In genomic region chr9:34886746-34887145, GRCm38 (mm10) we compare ENCODE assay signal across 13 mouse cellular contexts.
DNase-seq lines count a peak whose midpoint lies in the region; ATAC-seq and TF ChIP-seq lines count a peak whose summit lies in the region.
"Had no signal": no experiment of that assay in that cellular context is flagged by ENCODE, and none has a peak within 500 bp of the region (broad histone marks: within the 10 kb centered on the region; RNA-seq: fewer than 3 reads in every experiment).

No protein-coding gene starts in this region.

- no peaks in the 10 kb centered on the region for H3K36me3 ChIP-seq in hindbrain, embryonic 14.5 days (replicated peaks; ENCODE audit: control insufficient read depth, insufficient read depth)
- H3K36me3 ChIP-seq in hindbrain, embryonic 12.5 days, result no peaks in the 10 kb centered on the region
- H3K36me3 ChIP-seq in neural tube, embryonic 13.5 days, result no peaks in the 10 kb centered on the region
- H3K36me3 ChIP-seq in neural tube, embryonic 15.5 days, result no peaks in the 10 kb centered on the region
- H3K36me3 ChIP-seq: heart, embryonic 12.5 days; liver, embryonic 15.5 days had no signal

- H3K9ac ChIP-seq in hindbrain, embryonic 14.5 days, result no peak overlapping the region
- no peak overlapping the region for H3K9ac ChIP-seq in hindbrain, embryonic 12.5 days
- no peak overlapping the region for H3K9ac ChIP-seq in neural tube, embryonic 13.5 days
- H3K9ac ChIP-seq in neural tube, embryonic 15.5 days (replicated peaks), result no peak overlapping the region
- H3K9ac ChIP-seq: heart, embryonic 12.5 days; liver, embryonic 15.5 days had no signal

- peak overlapping the region; percentile 2; the same call in 1 of the 2 replicates for H3K27ac ChIP-seq in hindbrain, embryonic 14.5 days
- no peak overlapping the region for H3K27ac ChIP-seq in hindbrain, embryonic 12.5 days
- 0 out of 2 replicates have a peak overlapping the region, but pooled peaks have one; percentile 29 for H3K27ac ChIP-seq in neural tube, embryonic 13.5 days (replicated peaks)
- no peak overlapping the region for H3K27ac ChIP-seq in neural tube, embryonic 15.5 days (replicated peaks)
- H3K27ac ChIP-seq in cerebellum, adult 2 months (ENCODE audit: insufficient read depth, low read length), result peak overlapping the region; percentile 53
- H3K27ac ChIP-seq: liver, embryonic 15.5 days had no signal

- H3K4me3 ChIP-seq in hindbrain, embryonic 14.5 days (replicated peaks; ENCODE audit: low read length), result no peak overlapping the region
- no peak overlapping the region for H3K4me3 ChIP-seq in hindbrain, embryonic 12.5 days
- H3K4me3 ChIP-seq in neural tube, embryonic 13.5 days, result no peak overlapping the region
- H3K4me3 ChIP-seq in neural tube, embryonic 15.5 days (replicated peaks), result no peak overlapping the region
- no peak overlapping the region for H3K4me3 ChIP-seq in cerebellum, adult 2 months (replicated peaks; ENCODE audit: insufficient read depth, low read depth, low read length)
- H3K4me3 ChIP-seq: heart, embryonic 12.5 days; liver, embryonic 15.5 days had no signal

- no peak for ATAC-seq in hindbrain, embryonic 14.5 days (ENCODE audit: low FRiP score)
- ATAC-seq in hindbrain, embryonic 12.5 days (ENCODE audit: low FRiP score), result no peak
- ATAC-seq in neural tube, embryonic 13.5 days (ENCODE audit: low read depth), result no peak
- ATAC-seq in neural tube, embryonic 15.5 days (ENCODE audit: low FRiP score), result no peak
- ATAC-seq: activated CD4-positive, CD25-positive, alpha-beta regulatory T cell, adult 4 months had no signal

- no peaks in the 10 kb centered on the region for H3K9me3 ChIP-seq in hindbrain, embryonic 14.5 days (ENCODE audit: control insufficient read depth, low read length)
- H3K9me3 ChIP-seq in hindbrain, embryonic 12.5 days (replicated peaks), result no peaks in the 10 kb centered on the region
- no peaks in the 10 kb centered on the region for H3K9me3 ChIP-seq in neural tube, embryonic 13.5 days
- no peaks in the 10 kb centered on the region for H3K9me3 ChIP-seq in neural tube, embryonic 15.5 days (replicated peaks)
- H3K9me3 ChIP-seq: liver, embryonic 15.5 days had no signal

- peak; percentile 42 for DNase-seq in hindbrain, embryonic 14.5 days (ENCODE audit: low spot score)
- DNase-seq in cerebellum, adult 2 months, result peak; percentile 73 to 85
- no peak for DNase-seq in ovary, postnatal 10 days (ENCODE audit: low spot score)
- no peak for DNase-seq in right cerebral cortex, postnatal 14 days
- DNase-seq: kidney, postnatal 10 days; lung, postnatal 4 days; midbrain, embryonic 14.5 days had no signal

- no peak overlapping the region for H3K4me2 ChIP-seq in hindbrain, embryonic 14.5 days (replicated peaks)
- no peak overlapping the region for H3K4me2 ChIP-seq in hindbrain, embryonic 12.5 days (replicated peaks)
- no peak overlapping the region for H3K4me2 ChIP-seq in neural tube, embryonic 13.5 days
- no peak overlapping the region for H3K4me2 ChIP-seq in neural tube, embryonic 15.5 days
- H3K4me2 ChIP-seq: heart, embryonic 12.5 days; liver, embryonic 15.5 days had no signal

- WGBS in hindbrain, embryonic 14.5 days, result 47% methylated on average over 5 of the region's 5 CpGs
- 52% methylated on average over 5 of the region's 5 CpGs for WGBS in hindbrain, embryonic 12.5 days
- 40% methylated on average over 5 of the region's 5 CpGs for whole genome bisulfite sequencing in neural tube, embryonic 13.5 days
- 35% methylated on average over 5 of the region's 5 CpGs for WGBS in neural tube, embryonic 15.5 days
- WGBS in cerebellum, adult 2 months, result 7% methylated on average over 5 of the region's 5 CpGs

- no peak for TF ChIP-seq CTCF in cerebellum, adult 2 months (IDR thresholded peaks at IDR 0.05; ENCODE audit: borderline replicate concordance, insufficient read depth, low read depth, low read length)

- 0 out of 2 replicates have a peak, but pooled peaks cover 3% of the 10 kb centered on the region for H3K27me3 ChIP-seq in hindbrain, embryonic 14.5 days (ENCODE audit: control insufficient read depth, insufficient read depth, low read length)
- H3K27me3 ChIP-seq in hindbrain, embryonic 12.5 days, result no peaks in the 10 kb centered on the region
- no peaks in the 10 kb centered on the region for H3K27me3 ChIP-seq in neural tube, embryonic 13.5 days
- H3K27me3 ChIP-seq in neural tube, embryonic 15.5 days (replicated peaks), result 0 out of 2 replicates have a peak, but pooled peaks cover 2% of the 10 kb centered on the region
- no peaks in the 10 kb centered on the region for H3K27me3 ChIP-seq in cerebellum, adult 2 months (ENCODE audit: control insufficient read depth, insufficient read depth, low read length)
- H3K27me3 ChIP-seq: heart, embryonic 12.5 days; liver, embryonic 15.5 days had no signal

- H3K4me1 ChIP-seq in hindbrain, embryonic 14.5 days (replicated peaks; ENCODE audit: control insufficient read depth, insufficient read depth, low read length), result peaks cover 14% of the 10 kb centered on the region; the same call in 1 of the 2 replicates
- peaks cover 13% of the 10 kb centered on the region for H3K4me1 ChIP-seq in hindbrain, embryonic 12.5 days
- peaks cover 28% of the 10 kb centered on the region for H3K4me1 ChIP-seq in neural tube, embryonic 13.5 days (replicated peaks)
- H3K4me1 ChIP-seq in neural tube, embryonic 15.5 days, result peaks cover 20% of the 10 kb centered on the region
- peaks cover 54% of the 10 kb centered on the region for H3K4me1 ChIP-seq in cerebellum, adult 2 months (ENCODE audit: control insufficient read depth, insufficient read depth, low read length)
- H3K4me1 ChIP-seq: heart, embryonic 12.5 days; liver, embryonic 15.5 days had no signal

- no peak for TF ChIP-seq POLR2A in cerebellum, adult 2 months (IDR thresholded peaks at IDR 0.05; ENCODE audit: borderline replicate concordance, insufficient read depth, low read length)

Comparison
In these comparisons a context has a peak if more than half of its experiments do, and no peak if none do; other contexts are left out.
1. H3K27ac ChIP-seq: peak in hindbrain, embryonic 14.5 days (single experiment), neural tube, embryonic 13.5 days (single experiment) and cerebellum, adult 2 months (single experiment); none in hindbrain, embryonic 12.5 days (single experiment) and neural tube, embryonic 15.5 days (single experiment).
2. DNase-seq: peak in hindbrain, embryonic 14.5 days (single experiment) and cerebellum, adult 2 months (2 of 2); none in ovary, postnatal 10 days (single experiment) and right cerebral cortex, postnatal 14 days (single experiment).